Mouse (Mus musculus) CH12F3 (cell line): ENCODE measurements around the gene Srpr.

Experiments
- in situ Hi-C: fragments of 300-500 bp; cut with MboI; formaldehyde crosslinking; loops from 2 replicates; pipeline ENCODE4 v1.14.3; 2020; ENCODE audit warnings: low sequenced_read_pairs

The Srpr gene

GRCm38 (mm10) chr9:35199772-35200471 lies at the start of gene Srpr, which contains the start of gene Tirap:
Gene Srpr, plus strand, starts transcription at chr9:35200175.
Gene Tirap, minus strand, starts transcription at chr9:35200291.
- in situ Hi-C loops: no loop called here

DNA sequence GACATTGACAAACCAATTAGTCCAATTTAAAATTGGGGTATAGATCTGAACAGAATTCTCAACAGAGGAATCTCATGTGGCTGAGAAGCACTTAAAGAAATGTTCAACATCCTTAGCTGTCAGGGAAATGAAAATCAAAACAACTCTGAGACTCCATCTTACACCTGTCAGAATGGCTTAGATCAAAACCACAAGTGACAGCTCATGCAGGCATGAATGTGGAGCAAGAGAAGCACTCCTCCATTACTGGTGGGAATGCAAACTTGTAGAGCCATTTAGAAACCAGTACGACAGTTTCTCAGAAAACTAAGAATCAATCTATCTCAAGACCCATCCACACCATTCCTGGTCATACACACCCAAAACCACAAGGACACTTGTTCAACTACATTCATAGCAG lies 47.1 kb upstream of the Srpr start:
- in situ Hi-C loops: no loop called here

DNA sequence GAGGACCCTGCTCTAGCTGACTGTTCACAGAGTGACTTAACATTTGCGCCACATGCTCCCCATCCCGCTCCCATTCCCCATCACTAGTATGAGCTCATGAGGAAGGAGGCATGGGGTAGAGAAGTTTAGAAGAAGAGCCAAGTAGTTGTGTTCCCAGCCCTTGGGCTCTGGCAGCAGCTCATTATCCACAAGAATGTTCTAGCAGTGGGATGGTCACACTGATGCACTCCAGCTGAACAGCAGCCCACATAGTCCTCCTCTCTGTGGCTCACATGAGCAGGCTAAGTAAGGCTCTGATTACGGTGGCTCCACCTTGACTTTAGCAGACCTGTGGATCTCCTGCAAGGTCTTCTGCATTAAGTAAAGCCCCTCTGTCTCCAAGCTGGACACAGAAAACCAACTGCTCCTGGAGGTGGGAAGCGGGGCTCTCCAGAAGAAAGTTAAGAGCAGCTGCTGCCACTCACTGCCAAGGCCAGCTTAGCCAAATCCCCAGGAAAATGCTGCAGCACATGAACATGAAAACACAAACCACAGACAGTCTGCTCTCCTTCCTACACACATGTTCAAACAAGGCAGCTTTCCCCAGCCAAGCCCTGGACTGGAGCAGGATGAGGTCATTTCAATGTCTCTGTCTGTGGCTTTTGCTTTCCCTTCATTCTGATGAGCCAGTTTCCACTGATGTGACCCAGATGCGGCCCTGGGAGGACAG lies 43.8 kb upstream of the Srpr start:
- in situ Hi-C loops: no loop called here

DNA sequence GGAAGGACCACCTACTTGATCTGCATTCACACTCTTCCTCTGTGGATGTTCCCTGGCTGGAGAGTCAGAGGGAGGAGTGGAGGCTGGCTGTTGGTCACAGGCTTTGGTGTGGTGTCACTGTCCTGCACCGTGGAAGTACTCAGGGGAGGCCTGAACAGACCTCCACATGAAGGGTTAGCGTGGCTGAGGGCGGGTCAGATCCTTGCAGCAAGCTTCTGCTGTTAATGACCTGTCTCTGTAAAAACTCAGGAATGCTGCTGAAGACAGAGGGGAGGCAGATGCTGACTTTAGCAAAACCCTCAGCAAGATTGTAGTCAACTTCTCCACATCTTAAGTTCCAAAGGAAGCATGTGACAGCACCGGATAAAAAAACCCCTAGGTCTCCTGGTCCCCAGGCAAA lies 43.1 kb upstream of the Srpr start:
- in situ Hi-C loops: no loop called here

GRCm38 (mm10) chr9:35158477-35158876 lies 41.5 kb upstream of the Srpr start:
- in situ Hi-C loops: no loop called here

- in situ Hi-C loops: no loop called here
Measured at GRCm38 (mm10) chr9:35160662-35161061, 39.3 kb upstream of the Srpr start.

DNA sequence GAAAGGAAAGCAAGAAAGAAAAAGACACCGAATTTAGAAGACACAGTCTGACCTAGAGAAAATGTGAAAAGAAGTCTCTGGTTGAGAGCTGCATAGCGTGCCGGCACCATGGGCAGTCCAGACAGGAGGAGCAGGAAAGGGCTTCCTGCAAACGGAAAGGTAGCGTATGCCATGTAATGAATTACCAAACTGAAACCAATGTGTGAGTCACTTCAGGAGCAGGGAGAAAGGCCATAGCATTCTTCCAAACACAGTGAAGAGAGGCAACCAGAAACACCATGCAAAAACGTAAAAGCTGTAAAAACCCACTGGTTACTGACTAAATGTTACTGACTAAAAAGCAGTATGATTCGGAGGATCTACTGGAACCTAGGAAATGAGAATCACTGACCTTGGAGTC lies 38.3 kb upstream of the Srpr start:
- in situ Hi-C loops: no loop called here

GRCm38 (mm10) chr9:35163011-35163690 lies 36.8 kb upstream of the Srpr start:
- in situ Hi-C loops: no loop called here

DNA sequence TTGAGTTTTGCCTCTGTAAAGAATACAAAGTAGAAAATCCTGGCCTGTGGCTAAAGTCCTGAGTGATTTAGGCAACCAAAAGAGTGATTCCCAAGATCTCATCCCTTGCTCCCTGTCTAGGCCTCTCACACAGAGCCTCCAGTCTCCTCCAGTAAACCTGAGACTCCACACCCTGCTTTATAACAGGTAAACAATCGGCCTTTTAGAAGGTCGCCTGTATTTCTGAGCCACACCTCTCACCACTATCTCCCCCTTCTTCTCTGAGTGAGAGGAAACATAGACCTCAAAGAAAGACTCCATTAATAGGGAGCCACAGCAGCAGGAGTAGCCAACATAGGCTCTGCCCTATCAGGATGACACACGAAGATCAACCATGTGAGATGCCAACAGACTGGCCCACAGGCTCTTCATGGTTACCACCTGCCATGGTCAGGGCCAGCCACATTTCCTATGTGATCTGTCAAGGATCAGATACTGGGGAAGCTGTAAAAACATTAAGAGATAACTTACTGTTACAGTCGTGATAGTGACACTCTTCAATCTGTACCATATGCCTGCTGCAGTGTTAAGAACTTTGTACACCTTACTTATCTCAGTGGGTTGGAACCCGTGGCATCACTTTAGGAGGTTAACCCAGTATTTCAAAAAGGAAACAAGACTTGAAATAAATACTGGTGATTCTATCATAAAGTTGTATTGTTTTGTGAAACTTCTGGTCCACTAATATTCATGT lies 35.7 kb upstream of the Srpr start:
- in situ Hi-C loops: no loop called here

- in situ Hi-C loops: no loop called here
Measured at GRCm38 (mm10) chr9:35166144-35166797, 33.7 kb upstream of the Srpr start.

GRCm38 (mm10) chr9:35166798-35167635 lies 33.0 kb upstream of the Srpr start:
- in situ Hi-C loops: no loop called here

- in situ Hi-C loops: no loop called here
Measured at GRCm38 (mm10) chr9:35170071-35170470, 29.9 kb upstream of the Srpr start.

GRCm38 (mm10) chr9:35173331-35173730 lies 26.6 kb upstream of the Srpr start:
- in situ Hi-C loops: no loop called here

DNA sequence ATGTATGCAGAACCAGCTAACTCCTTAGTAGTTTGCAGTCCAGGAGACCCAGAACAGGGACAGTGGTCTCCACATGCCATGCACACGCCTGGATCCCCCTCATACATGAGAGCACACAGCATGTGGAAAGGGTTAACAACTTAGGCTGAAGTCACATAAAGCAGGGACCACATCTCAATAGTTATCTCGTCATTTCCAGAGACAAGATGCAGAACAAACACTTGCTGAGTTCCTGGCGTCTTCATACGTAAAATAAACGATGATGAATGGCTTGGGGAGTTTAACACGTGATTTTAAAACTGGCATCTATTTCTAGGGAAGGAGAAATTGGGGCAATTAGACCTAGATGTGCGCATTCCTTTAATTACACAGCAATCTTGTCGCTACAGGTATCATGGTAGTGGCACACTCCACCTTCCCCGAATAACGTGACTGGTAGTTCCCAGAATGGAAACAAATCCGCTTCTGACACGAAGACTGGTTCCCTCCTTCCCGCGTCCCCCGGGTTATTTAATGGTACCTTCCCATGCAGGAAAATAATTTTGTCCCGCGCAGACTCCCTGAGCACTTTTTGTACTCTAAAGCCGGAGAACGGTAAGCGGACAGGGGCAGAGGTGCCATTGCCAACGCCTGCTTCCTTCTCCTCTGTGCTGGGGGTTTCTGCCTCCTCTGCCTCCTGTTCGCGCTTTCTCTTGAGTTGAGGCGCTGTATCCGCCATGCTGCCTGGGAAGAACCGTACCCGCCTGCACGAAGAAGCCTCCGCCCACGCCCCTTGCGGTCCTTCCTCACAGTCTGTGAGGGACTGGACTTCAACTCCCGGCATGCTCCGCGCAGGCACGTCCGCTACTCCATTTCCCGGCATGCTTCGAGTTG lies 24.5 kb upstream of the Srpr start, which contains the start of gene Dcps:
Dcps (minus strand) TSS at position 811 of the 873 bp plus-strand sequence.
- in situ Hi-C loops: no loop called here

GRCm38 (mm10) chr9:35176124-35176659 lies 23.8 kb upstream of the Srpr start:
- in situ Hi-C loops: no loop called here

DNA sequence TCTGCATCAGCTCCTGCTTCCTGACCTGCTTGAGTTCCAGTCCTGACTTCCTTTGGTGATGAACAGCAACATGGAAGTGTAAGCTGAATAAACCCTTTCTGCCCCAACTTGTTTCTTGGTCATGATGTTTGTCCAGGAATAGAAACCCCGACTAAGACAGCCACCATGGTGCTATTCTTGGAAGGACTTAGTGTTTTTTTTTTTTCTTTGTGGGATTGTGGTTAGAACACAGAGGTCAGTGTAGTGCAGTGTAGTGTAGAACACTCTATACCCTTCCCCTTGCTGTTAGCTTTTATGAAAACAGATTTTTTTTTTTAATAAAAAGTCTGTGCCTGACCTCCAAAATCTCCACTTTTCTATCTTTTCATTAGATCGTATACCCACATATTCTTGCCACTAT lies 17.1 kb upstream of the Srpr start:
- in situ Hi-C loops: no loop called here

GRCm38 (mm10) chr9:35183359-35183758 lies 16.6 kb upstream of the Srpr start:
- in situ Hi-C loops: no loop called here

- in situ Hi-C loops: no loop called here
Measured at GRCm38 (mm10) chr9:35186430-35186829, 13.5 kb upstream of the Srpr start.
